Mouse (Mus musculus) lung, postnatal 0 days (tissue): ENCODE results near the gene Fam19a2.

Source experiments
- CTCF ChIP-seq: IDR thresholded peaks from 2 replicates; pipeline ENCODE4 v1.5.1; 2016; ENCODE audit warnings: antibody characterized with exemption, mild to moderate bottlenecking
- EP300 ChIP-seq: IDR thresholded peaks from 2 replicates; pipeline ENCODE4 v1.6.1; 2016; ENCODE audit warnings: antibody characterized with exemption, mild to moderate bottlenecking, control low read depth

- no peak for TF ChIP-seq EP300
- no peak for TF ChIP-seq CTCF
These were observed 414.6 kb downstream of the Fam19a2 start for GRCm38 (mm10) chr10:123678284-123678864.
